Mouse (Mus musculus) liver, adult 2 months (tissue): ENCODE measurements at regions not wholly inside any gene's neighbourhood (a gene's known extent, or its start where the extent isn't known, plus 50 kb on each side); places are given as distances from the start of the nearest gene placed in this dataset.
"Not testable (repeated sequence)": the region's sequence is repeated elsewhere in the genome, so short reads cannot be mapped to it uniquely, and the experiment has no call there.

Source experiments
- DNase-seq: peaks from one replicate; pipeline ENCODE4 v3.0.0-alpha.2; 2011; ENCODE audit warnings: low read depth, low spot score; ENCODE audit errors: extremely low read depth
- H3K27ac ChIP-seq: fragments of 200-500 bp; replicated peaks from 2 replicates; pipeline ENCODE4 v1.5.1; 2012; ENCODE audit warnings: low read depth, mild to moderate bottlenecking, control low read depth, inconsistent platforms, low read length; ENCODE audit not compliant: insufficient read depth
- H3K27me3 ChIP-seq: fragments of 200-500 bp; 2 replicates; pipeline ENCODE4 v1.6.1; 2012; ENCODE audit warnings: mild to moderate bottlenecking, moderate library complexity, low read length, inconsistent platforms; ENCODE audit not compliant: control insufficient read depth, insufficient read depth
- H3K36me3 ChIP-seq: fragments of 200-500 bp; 2 replicates; pipeline ENCODE4 v1.6.1; 2012; ENCODE audit warnings: low read length, inconsistent platforms; ENCODE audit not compliant: control insufficient read depth, insufficient read depth
- H3K4me1 ChIP-seq: fragments of 200-500 bp; 2 replicates; pipeline ENCODE4 v1.6.1; 2011; ENCODE audit warnings: low read length; ENCODE audit not compliant: control insufficient read depth, insufficient read depth
- H3K4me3 ChIP-seq: fragments of 200-500 bp; 2 replicates; pipeline ENCODE4 v1.5.1; 2011; ENCODE audit warnings: low read depth, mild to moderate bottlenecking, control low read depth, low read length, moderate library complexity; ENCODE audit not compliant: insufficient read depth
- H3K79me2 ChIP-seq: fragments of 200-500 bp; 2 replicates; pipeline ENCODE4 v1.6.1; 2012; ENCODE audit warnings: inconsistent platforms, mild to moderate bottlenecking, low read length, moderate library complexity; ENCODE audit not compliant: control insufficient read depth, insufficient read depth
- H3K9ac ChIP-seq: fragments of 200-500 bp; 2 replicates; pipeline ENCODE4 v1.6.1; 2012; ENCODE audit warnings: low read depth, mild to moderate bottlenecking, control low read depth, inconsistent platforms, low read length
- CTCF ChIP-seq: fragments of 200-500 bp; IDR thresholded peaks from 2 replicates; pipeline ENCODE4 v1.5.1; 2011; ENCODE audit warnings: low read depth, low read length, control low read depth
- POLR2A ChIP-seq: fragments of 200-500 bp; IDR thresholded peaks from 2 replicates; pipeline ENCODE4 v1.6.1; 2011; ENCODE audit warnings: low read length, control low read depth; ENCODE audit not compliant: insufficient read depth; ENCODE audit errors: extremely low read depth
- WGBS: fragments of 180-500 bp; shearing (Covaris S2); methylation state at CpG from one replicate; pipeline ENCODE4 v1.1.7; 2018; 5-methylcytosine and 5-hydroxymethylcytosine counted together

GRCm38 (mm10) chrX:50580200-50580599 is 151.9 kb upstream of the Olfr1324 start:
- no peaks in the 10 kb centered on the region for H3K27me3 ChIP-seq
- DNase-seq, result no peak
- TF ChIP-seq POLR2A, result no peak
- no peak for TF ChIP-seq CTCF
- H3K36me3 ChIP-seq, result no peaks in the 10 kb centered on the region; the same call in 1 of the 2 replicates
- H3K79me2 ChIP-seq, result no peaks in the 10 kb centered on the region
- no peak overlapping the region for H3K9ac ChIP-seq
- no peak overlapping the region for H3K27ac ChIP-seq
- 91% methylated on average over 7 of the region's 7 CpGs for WGBS
- H3K4me3 ChIP-seq, result no peak overlapping the region
- H3K4me1 ChIP-seq, result no peaks in the 10 kb centered on the region

- Histone ChIP-seq H3K36me3 (no peaks in the 10 kb centered on the region; the same call in 1 of the 2 replicates), H3K79me2 (no peaks in the 10 kb centered on the region), H3K4me3 (no peak overlapping the region), H3K27me3 (no peaks in the 10 kb centered on the region), H3K4me1 (no peaks in the 10 kb centered on the region), H3K27ac (no peak overlapping the region), H3K9ac (no peak overlapping the region)
- 81% methylated on average over 7 of the region's 7 CpGs for WGBS
- TF ChIP-seq CTCF, result 0 out of 2 replicates have a peak, but pooled peaks have one; percentile 8
- TF ChIP-seq POLR2A, result no peak
- no peak for DNase-seq
Measured at GRCm38 (mm10) chrX:50576824-50577223, 148.5 kb upstream of the Olfr1324 start.

- H3K27ac ChIP-seq, DNase-seq, H3K9ac ChIP-seq, H3K4me1 ChIP-seq, H3K27me3 ChIP-seq, H3K4me3 ChIP-seq, H3K79me2 ChIP-seq, H3K36me3 ChIP-seq: not testable (repeated sequence)
- 91% methylated on average over 14 of the region's 14 CpGs for WGBS
Measured at GRCm38 (mm10) chrX:50572191-50573095, 144.1 kb upstream of the Olfr1324 start.

GRCm38 (mm10) chrX:50569087-50569486 is 140.8 kb upstream of the Olfr1324 start:
- WGBS, result 88% methylated on average over 6 of the region's 6 CpGs

GRCm38 (mm10) chrX:50566345-50566744 is 138.0 kb upstream of the Olfr1324 start:
- Histone ChIP-seq H3K27ac (no peak overlapping the region), H3K36me3 (peaks cover 9% of the 10 kb centered on the region; the same call in 1 of the 2 replicates), H3K4me3 (no peak overlapping the region), H3K9ac (no peak overlapping the region), H3K4me1 (no peaks in the 10 kb centered on the region), H3K79me2 (no peaks in the 10 kb centered on the region), H3K27me3 (no peaks in the 10 kb centered on the region)
- TF ChIP-seq POLR2A (no peak), CTCF (no peak)
- DNase-seq, result no peak
- WGBS, result 89% methylated on average over 5 of the region's 5 CpGs

More at GRCm38 (mm10) chrX:50569087-50569486, 140.8 kb upstream of the Olfr1324 start:
- Histone ChIP-seq H3K4me1 (no peaks in the 10 kb centered on the region), H3K79me2 (no peaks in the 10 kb centered on the region), H3K27me3 (no peaks in the 10 kb centered on the region), H3K4me3 (no peak overlapping the region), H3K27ac (no peak overlapping the region), H3K9ac (no peak overlapping the region), H3K36me3 (peaks cover 3% of the 10 kb centered on the region; the same call in 1 of the 2 replicates)
- DNase-seq, result no peak
- no peak for TF ChIP-seq POLR2A
- no peak for TF ChIP-seq CTCF

GRCm38 (mm10) chrX:50565031-50565430 is 136.7 kb upstream of the Olfr1324 start:
- not testable (repeated sequence) for H3K27ac ChIP-seq, H3K36me3 ChIP-seq, H3K79me2 ChIP-seq, DNase-seq, H3K9ac ChIP-seq, H3K4me1 ChIP-seq, H3K4me3 ChIP-seq, H3K27me3 ChIP-seq
- WGBS, result 95% methylated on average over 5 of the region's 5 CpGs
